Mouse (Mus musculus) G1E (cell line): Measurements from ENCODE around the gene Patj.

Experiments used
- CTCF ChIP-seq: IDR thresholded peaks from 2 replicates; pipeline ENCODE4 v1.5.1; 2012; ENCODE audit warnings: low read depth, low read length, inconsistent platforms, mixed read lengths
- GATA1 ChIP-seq: IDR thresholded peaks from 2 replicates; pipeline ENCODE4 v1.6.1; 2012; ENCODE audit warnings: borderline replicate concordance, low read length, inconsistent platforms, mixed read lengths
- POLR2AphosphoS5 ChIP-seq: IDR thresholded peaks from 2 replicates; pipeline ENCODE4 v1.6.1; 2012; ENCODE audit warnings: low read depth, low read length, inconsistent platforms; ENCODE audit not compliant: insufficient replicate concordance

DNA sequence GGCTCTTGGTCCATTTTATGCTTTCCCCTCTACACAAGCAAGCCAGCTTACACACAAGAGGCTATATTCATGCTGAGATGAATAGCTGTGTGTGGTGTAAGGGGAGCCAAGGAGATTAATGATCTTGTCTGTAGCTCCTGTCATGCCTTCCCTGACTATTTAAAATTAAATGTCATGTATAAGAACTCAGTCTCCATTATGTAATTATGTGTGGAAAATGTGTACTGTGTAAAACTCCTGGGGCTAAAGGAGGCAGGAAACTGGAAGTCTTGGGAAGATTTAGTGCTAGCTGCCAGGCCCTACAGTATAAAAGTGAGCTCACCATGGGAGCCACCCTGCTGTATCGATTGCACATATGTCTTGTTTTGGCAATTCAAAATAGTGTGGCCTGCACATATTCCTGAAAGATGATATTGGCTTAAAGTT, 203.0 kb downstream of the Patj start:
- TF ChIP-seq CTCF: no peak
- TF ChIP-seq GATA1: no peak
- no peak for TF ChIP-seq POLR2AphosphoS5
